Mouse (Mus musculus) urinary bladder, postnatal 0 days (tissue): ENCODE results near the gene Sft2d1. TPM values are rescaled to one million over a fixed set of nuclear protein-coding genes. Genes with fewer than 3 reads are reported as not detected.

Experiments used
- polyA plus RNA-seq: library from polyadenylated mRNA; unstranded; fragments of >200 nt; fragmentation: Nextera tagmentation; extraction: Ambion mirVana; gene quantifications from 2 replicates; pipeline ENCODE4 v1.2.1, GENCODE M21; 2015

The Sft2d1 gene
- polyA plus RNA-seq: 81.3 and 91.8 TPM in 2 replicates

DNA sequence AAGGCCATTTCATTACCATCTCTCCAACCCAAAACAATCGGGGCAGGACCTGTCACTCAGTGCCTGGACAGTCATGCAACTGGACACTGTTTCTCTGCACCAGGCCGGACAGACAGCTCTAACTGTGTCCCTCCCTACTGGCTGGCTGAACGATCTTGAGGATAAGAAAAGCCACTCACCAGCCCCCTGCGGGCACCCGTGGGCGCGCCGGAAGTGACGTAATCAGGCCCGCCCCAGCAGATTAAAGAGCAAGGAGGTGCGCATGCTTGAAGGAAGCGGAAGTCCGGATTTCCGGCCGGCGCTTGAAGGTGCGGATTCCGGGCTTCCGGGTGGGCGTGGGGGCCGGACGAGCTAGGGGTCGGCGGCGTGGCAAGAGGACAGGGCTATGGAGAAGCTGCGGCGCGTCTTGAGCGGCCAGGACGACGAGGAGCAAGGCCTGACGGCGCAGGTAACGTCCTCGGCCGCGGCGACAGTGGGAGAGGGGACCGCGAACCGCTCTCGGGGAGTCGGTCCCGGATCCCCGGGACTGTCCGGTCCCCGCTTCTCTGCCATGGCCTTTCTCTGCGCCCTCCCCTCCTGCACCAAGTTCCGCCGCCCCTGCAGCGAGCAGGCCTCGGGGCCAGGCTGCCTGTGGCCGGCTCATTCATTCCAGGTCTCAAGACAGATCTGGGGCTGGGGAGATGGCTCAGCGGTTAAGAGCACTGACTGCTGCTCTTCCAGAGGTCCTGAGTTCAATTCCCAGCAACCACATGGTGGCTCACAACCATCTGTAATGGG is at the start of gene Sft2d1:
TSS of gene Sft2d1 (plus strand) at position 265 of the 777 bp plus-strand sequence.

DNA sequence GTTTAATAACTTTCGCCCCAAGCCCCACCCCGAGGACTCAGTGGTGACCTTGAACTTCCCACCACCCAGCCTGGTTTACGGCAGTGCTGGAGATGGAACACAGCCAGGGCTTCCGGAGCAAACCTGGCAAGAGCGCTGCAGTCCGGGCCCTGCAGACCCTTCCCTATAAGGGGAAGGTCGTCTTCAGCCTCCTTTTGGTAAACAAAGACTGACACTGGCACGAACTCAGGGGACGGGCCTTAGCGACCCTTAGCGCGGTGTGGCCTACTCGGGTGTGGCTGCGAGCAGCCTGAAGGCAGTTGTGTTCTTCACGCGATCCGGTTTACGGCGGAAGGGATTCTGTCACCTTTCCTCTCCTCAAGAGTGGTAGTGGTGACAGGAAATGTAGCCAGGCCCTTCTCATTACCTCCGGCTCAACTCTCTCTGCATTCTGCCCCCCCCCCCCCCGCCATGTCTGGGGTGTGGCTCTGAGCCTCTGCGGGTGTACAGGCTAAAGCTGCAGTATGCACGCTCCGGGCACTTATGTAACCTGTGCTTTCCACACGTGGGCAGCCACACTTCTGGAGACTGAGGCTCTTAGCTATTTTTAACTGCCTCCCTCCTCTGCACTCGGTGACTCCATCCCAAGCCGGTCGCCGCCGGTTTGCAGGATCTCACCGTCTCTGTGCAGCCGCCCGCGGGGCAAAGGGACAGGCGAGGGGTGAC is 27.9 kb upstream of the Sft2d1 start, which contains the start of gene Mpc1:
TSS of gene Mpc1 (plus strand) at position 84 of the 705 bp plus-strand sequence.

DNA sequence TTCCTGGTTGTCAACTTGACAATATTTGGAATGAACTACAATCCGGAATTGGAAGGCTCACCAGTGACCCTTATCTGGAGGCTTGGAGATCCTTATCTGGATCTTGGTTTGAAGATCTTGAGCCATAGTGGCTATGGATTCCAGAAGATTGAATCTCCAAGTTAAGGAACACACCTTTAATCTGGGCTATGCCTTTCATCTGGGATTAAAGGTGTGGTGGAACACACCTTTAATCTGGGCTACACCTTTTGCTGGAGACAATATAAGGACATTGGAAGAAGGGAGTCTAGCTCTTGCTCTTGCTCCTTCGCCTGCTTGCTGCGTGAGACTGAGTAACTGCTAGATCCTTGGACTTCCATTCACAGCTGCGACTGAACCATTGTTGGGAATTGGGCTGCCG is 26.3 kb downstream of the Sft2d1 start, which contains the start of gene Prr18:
TSS of gene Prr18 (plus strand) at position 301 of the 400 bp plus-strand sequence.

DNA sequence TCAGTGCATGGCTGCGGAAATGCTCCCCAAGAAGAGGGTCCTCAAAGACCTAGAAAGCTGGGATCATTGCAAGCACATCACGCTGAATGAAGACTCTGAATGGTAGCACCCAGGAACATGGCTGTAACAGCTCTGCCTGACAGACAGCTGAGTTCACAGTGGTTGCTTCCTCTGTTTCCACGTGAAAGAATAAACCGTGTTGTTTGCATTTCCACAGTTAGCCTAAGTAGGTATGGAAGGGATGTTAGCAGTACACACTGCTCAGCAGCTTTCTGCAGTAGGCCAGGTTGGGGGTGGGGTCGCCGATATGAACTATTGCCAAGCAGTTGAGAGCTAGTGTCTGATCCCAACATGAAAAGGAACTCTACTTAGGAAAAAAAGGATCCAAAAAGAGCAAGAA is 44.8 kb downstream of the Sft2d1 start, which contains the start of gene T2:
TSS of gene T2 (plus strand) at position 301 of the 400 bp plus-strand sequence.

Other genes with a start within 250 kb of the Sft2d1 start
- not detected in 2 replicates for gene Gm49673, start 163.3 kb upstream of the Sft2d1 start, polyA plus RNA-seq
- 24.5 and 25.5 TPM in 2 replicates for gene Rnaset2a, start 163.0 kb upstream of the Sft2d1 start, polyA plus RNA-seq
- 10.1 and 11.7 TPM in 2 replicates for gene Fgfr1op, start 145.6 kb upstream of the Sft2d1 start, polyA plus RNA-seq
- not detected in 2 replicates for gene Ccr6, start 75.1 kb upstream of the Sft2d1 start, polyA plus RNA-seq
- gene Mpc1, start 28.2 kb upstream of the Sft2d1 start, polyA plus RNA-seq: 383 and 451 TPM in 2 replicates
- gene Prr18, start 26.4 kb downstream of the Sft2d1 start, polyA plus RNA-seq: 0.06 TPM in 1 of 2 replicates, not detected in the other
- gene T2, start 44.9 kb downstream of the Sft2d1 start, polyA plus RNA-seq: not detected in 2 replicates
- not detected in 2 replicates for gene T, start 123.3 kb downstream of the Sft2d1 start, polyA plus RNA-seq
- gene Pde10a, start 214.3 kb downstream of the Sft2d1 start, polyA plus RNA-seq: 1.3 and 1.4 TPM in 2 replicates